Comparison of ENCODE assay signal across 22 mouse cellular contexts in genomic region chr10:99468971-99469370, GRCm38 (mm10).
DNase-seq lines count a peak whose midpoint lies in the region; TF ChIP-seq lines count a peak whose summit lies in the region.
"Had no signal": no experiment of that assay in that cellular context is flagged by ENCODE, and none has a peak within 500 bp of the region (broad histone marks: within the 10 kb centered on the region; RNA-seq: fewer than 3 reads in every experiment).

No protein-coding gene starts in this region.

- no peaks in the 10 kb centered on the region for H3K9me3 ChIP-seq in ES-Bruce4 (replicated peaks; ENCODE audit: control insufficient read depth, insufficient read depth, low read length, poor library complexity, severe bottlenecking)
- H3K9me3 ChIP-seq: embryonic facial prominence, embryonic 10.5 days; embryonic facial prominence, embryonic 13.5 days; forebrain, embryonic 12.5 days; forebrain, embryonic 15.5 days; heart, embryonic 10.5 days; heart, embryonic 13.5 days; hindbrain, embryonic 13.5 days had no signal

- DNase-seq in embryo, embryonic 11 days = peak; percentile 11
- DNase-seq in embryo, embryonic 10.5 days (ENCODE audit: low spot score) = no peak
- peak; percentile 97 for DNase-seq in R1 (ENCODE audit: low read depth, low spot score)
- no peak for DNase-seq in adrenal gland, postnatal 25 days
- no peak for DNase-seq in yolk sac, embryonic 10.5 days (ENCODE audit: low spot score)
- DNase-seq: adrenal gland, adult 2 months; adrenal gland, postnatal 14 days; cerebellum, adult 18-20 months; cerebellum, adult 9-10 months; cerebellum, postnatal 14 days; gastrocnemius, postnatal 25 days; heart, adult 2 months; kidney, adult 18-20 months had no signal

- peaks cover 14% of the 10 kb centered on the region for H3K4me1 ChIP-seq in ES-Bruce4 (ENCODE audit: control insufficient read depth, insufficient read depth, low read length)
- H3K4me1 ChIP-seq: forebrain, embryonic 15.5 days had no signal

- H3K9ac ChIP-seq in ES-Bruce4 (ENCODE audit: low read depth, poor library complexity, severe bottlenecking) = no peak overlapping the region
- H3K9ac ChIP-seq: embryonic facial prominence, embryonic 13.5 days; forebrain, embryonic 12.5 days; forebrain, embryonic 15.5 days; heart, embryonic 13.5 days; hindbrain, embryonic 13.5 days had no signal

- H3K36me3 ChIP-seq in ES-Bruce4 (ENCODE audit: control insufficient read depth, insufficient read depth, low read length, poor library complexity, severe bottlenecking) = no peaks in the 10 kb centered on the region
- H3K36me3 ChIP-seq: embryonic facial prominence, embryonic 10.5 days; embryonic facial prominence, embryonic 13.5 days; forebrain, embryonic 12.5 days; forebrain, embryonic 15.5 days; heart, embryonic 10.5 days; heart, embryonic 13.5 days; hindbrain, embryonic 13.5 days had no signal

- peaks cover 2% of the 10 kb centered on the region for H3K27me3 ChIP-seq in ES-Bruce4 (ENCODE audit: control insufficient read depth, insufficient read depth, low read length, poor library complexity, severe bottlenecking)
- H3K27me3 ChIP-seq: embryonic facial prominence, embryonic 13.5 days; forebrain, embryonic 12.5 days; forebrain, embryonic 15.5 days; heart, embryonic 13.5 days; hindbrain, embryonic 13.5 days had no signal

- no peak overlapping the region for H3K27ac ChIP-seq in ES-Bruce4 (ENCODE audit: insufficient read depth, low read length)
- H3K27ac ChIP-seq: embryonic facial prominence, embryonic 10.5 days; embryonic facial prominence, embryonic 13.5 days; forebrain, embryonic 12.5 days; forebrain, embryonic 15.5 days; heart, embryonic 10.5 days; hindbrain, embryonic 13.5 days had no signal

- no peak overlapping the region for H3K4me3 ChIP-seq in ES-Bruce4 (ENCODE audit: low read depth, low read length)
- H3K4me3 ChIP-seq: embryonic facial prominence, embryonic 10.5 days; embryonic facial prominence, embryonic 13.5 days; erythroblast, embryonic 14.5 days; forebrain, embryonic 12.5 days; forebrain, embryonic 15.5 days; heart, adult 2 months; heart, embryonic 10.5 days; heart, embryonic 13.5 days; hindbrain, embryonic 13.5 days had no signal

- TF ChIP-seq EP300 in ES-Bruce4 (IDR thresholded peaks at IDR 0.05; ENCODE audit: insufficient read depth, low read depth, low read length) = peak; percentile 83

- no peak for TF ChIP-seq POLR2A in ES-Bruce4 (IDR thresholded peaks at IDR 0.05; ENCODE audit: insufficient read depth, low read length)

- TF ChIP-seq CTCF in ES-Bruce4 (IDR thresholded peaks at IDR 0.05; ENCODE audit: low read depth, low read length) = no peak

Comparison
In these comparisons a context has a peak if more than half of its experiments do, and no peak if none do; other contexts are left out.
1. DNase-seq: peak in embryo, embryonic 11 days (single experiment) and R1 (single experiment); none in embryo, embryonic 10.5 days (single experiment), adrenal gland, postnatal 25 days (single experiment) and yolk sac, embryonic 10.5 days (single experiment).